Mouse (Mus musculus): ENCODE results near the gene Prorsd1.

Gene Prorsd1

DNA sequence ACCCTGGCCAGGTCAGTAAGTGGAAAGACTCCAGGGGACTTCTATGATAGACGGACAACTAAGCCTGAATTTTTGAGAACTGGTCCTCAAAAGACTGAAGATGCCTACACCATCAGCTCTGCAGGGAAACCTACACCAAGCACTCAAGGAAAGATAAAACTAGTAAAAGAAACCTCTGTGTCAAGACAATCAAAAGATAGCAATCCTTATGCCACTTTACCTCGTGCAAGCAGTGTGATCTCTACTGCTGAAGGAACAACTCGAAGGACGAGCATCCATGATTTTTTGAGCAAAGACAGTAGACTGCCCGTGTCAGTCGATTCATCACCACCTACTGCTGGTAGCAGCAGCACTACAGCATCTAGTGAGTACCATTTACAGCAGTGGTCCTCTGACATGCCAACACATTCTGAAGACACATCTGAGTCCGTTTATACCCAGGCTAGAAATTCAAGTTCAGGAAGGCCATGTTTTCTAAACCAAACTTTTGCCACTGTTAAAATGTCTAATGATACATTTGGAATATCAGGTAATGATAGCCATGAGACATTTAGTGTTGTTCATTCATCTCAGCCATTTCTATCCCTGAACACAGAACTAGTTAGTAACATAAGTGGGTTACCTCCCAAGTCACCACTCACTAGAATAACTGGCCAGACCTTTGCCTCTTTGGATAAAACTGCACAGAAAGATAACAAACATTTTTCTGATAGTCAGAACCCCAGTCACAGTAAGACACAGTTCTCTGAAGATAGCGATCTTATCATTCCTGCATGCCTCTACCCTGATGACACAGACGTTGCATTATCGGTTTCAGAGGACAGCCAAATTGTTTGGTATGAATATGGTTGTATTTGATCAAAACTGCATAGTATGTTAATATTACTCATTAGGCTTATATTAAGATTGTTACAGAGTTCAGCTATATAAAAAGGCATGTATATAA, 10.6 kb downstream of the Prorsd1 start:
- no peak for DNase-seq

DNA sequence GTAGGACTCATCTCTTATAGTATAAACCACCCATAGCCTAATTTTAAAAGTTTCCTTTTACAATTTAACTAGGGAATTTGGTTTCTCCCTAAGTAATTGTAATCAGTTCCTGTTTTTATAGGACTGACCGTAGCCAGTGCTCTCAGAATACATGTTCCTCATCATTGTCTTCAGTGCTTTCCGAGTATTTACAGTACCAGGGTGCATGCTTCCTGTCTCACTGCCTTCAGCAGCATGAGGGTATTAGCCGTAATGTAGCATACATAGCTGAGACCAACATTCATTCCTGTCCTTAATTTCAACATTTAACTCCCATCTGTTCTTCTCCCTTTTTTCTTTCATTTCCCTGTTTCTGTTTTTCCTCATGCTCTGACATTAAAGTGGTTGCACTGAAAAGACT, 17.9 kb downstream of the Prorsd1 start:
- DNase-seq = no peak

DNA sequence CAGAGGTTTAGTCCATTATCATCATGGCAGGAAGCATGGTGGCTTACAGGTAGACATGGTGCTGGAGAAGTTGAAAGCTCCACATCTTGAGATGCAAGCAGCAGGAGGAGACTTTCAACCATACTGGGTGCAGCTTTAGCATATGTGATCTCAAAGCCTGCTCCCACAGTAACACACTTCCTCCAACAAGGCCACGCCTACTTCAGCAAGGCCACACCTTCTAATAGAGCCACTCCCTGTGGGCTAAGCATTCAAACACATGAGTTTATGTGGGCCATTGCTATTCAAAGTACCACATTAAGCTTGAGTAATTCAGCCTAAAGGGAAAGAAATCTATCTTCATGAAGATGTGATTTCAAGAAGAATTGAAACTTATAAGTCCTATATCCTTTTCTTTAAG, 21.7 kb downstream of the Prorsd1 start:
- DNase-seq = no peak

DNA sequence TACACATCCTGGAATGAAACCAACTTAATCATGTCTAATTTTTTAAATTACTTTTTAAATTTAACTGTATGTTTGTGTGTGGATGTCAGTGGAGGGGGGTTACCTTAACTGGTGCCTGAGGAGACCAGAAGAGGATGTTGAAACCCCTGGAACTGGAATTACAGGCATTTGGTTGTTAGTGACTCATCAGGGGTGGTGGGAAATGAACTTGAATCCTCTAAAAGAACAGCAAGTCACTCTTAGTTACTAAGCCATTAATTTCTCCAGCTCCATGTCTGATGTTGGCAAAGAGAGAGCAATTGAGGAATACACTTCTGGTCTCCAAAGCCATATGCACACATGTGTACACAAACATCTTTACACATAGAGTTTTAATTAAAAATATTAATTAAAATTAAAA, 40.2 kb downstream of the Prorsd1 start:
- DNase-seq = no peak

Data from cerebellum, postnatal 25 days (tissue).